Mouse (Mus musculus): ENCODE data around the gene Afmid.

DNA sequence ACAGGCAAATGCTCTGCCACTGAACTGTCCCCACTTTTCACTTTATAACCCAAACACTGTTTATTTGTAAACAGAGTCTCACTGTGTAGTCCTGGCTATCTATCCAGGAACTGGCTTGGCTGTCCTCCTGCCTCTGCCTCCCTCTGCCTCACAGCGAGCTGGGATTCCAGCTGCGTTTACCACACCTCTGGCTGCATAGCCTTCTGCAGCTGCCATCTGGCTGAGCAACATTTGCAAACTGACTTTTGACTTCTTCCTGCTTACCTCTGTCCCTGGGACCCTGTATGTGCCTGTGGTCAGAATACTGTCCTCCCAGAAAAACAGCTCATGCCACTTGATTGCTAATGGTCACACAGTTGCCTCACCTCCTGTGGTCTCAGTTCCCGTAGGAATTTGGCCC is 1.7 kb downstream of the Afmid start:
- TF ChIP-seq CTCF (IDR thresholded peaks at IDR 0.05; ENCODE audit: low read depth) = no peak
- TF ChIP-seq EP300 (IDR thresholded peaks at IDR 0.05; ENCODE audit: low read depth) = no peak

Data from liver, postnatal 0 days (tissue).